Mouse (Mus musculus): ENCODE results near the gene Lrrc3c.
"Not testable (repeated sequence)": the region's sequence is repeated elsewhere in the genome, so short reads cannot be mapped to it uniquely, and the experiment has no call there.

Lrrc3c gene

DNA sequence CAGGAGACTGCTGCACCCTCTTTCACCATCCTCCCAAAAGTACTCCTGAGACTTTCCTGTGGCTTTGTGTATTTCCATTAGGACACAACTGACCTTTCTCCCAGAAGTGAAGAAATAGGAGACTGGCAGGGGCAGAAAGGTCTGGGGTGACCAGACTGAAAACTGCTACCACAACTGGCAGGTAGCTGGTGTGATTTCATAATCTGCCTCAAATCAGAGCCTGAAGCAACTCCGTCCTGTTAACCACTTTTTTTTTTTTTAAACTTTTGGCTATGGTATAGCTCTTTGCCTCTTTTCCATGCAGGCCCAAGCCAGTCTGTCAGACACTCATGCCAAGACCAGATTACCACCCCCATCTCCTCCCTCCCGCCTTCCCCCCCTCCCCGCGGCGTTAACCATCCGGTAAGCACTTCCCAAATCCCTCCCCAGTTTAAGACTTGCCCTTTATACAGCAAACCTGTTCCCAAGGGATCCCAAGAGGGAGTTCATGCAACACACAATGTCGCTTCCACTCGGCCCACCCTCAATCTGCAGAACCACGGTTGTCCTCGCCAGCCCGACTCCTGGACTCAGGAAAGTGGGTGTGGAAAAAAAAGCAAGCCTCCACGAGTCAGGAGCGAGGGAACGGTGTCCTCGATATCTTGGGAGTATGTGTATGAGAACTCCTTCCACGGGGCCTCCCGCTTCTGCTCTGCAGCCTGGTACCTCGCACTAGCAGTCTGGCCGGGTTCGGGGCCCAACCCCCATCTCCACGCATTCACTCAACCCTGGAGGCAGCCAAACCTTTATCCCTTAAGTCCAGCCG lies 11.8 kb upstream of the Lrrc3c start:
- DNase-seq (ENCODE audit: low read depth), result peak; percentile 28

- DNase-seq (ENCODE audit: low read depth), result peak; percentile 98
Observed at GRCm38 (mm10) chr11:98586892-98587563, 11.1 kb upstream of the Lrrc3c start, which contains the start of gene Ormdl3. Gene Ormdl3, minus strand, starts transcription at chr11:98587368.

DNA sequence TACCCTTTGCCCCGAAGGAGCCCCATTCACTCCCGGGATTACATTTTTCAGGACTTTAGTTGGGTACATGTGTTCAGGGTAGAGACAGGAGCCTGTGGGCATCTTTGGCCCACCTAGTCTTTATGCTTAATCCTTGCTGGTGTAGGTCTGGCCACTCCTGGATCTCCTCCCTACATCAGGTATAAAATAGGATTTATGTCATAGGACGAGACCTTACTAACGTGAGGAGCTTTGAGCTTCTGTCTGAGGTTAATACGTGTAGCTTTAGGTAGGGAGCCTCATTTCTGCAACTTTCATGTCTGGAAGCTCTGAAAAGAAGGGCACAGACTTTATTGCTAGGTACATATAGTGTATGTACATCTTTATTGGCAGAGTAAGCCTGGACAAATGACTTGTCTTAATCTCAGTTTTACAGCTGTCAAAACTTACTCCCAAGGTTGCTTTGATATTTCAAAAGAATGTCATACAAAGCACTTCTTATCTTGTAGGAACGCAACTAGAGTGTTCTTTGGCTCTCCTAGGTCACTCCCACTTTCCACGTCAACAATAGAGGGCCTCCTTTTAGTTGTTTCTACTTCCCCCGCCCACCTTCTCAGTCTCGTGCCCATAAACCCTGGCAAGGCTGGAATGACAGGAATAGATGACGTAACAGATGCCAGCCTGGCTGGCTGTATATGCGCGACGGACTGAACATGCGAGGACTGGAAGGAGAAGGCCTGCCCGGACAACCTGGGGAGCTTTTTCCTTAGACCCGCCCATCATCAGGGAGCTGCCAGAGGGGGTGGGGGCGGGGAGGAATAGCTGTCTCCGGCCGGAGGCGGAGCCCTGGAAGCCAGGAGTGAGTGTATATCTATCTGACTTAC lies 10.2 kb upstream of the Lrrc3c start:
- peak; percentile 89 for DNase-seq (ENCODE audit: low read depth)

DNA sequence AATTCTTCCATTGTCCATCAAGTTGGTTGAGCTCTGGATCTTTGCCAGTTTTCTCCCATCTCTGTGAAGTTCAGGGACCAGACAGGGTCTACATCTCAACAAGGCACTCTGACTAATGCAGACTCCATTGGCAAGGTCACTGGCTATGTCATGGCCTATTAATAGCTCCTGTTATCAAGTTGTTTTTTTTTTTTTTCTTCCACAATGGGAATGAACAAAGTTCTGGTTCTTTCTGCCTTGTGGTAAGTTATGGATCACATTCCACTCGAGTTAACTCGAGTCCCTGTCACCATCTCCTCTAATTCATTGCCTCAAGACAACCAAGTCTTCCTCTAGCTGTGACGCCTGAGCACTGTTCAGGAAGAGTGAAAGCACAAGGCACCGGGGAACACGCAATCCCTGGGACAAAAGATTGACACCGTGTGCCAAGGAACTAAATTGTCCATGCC lies 9.2 kb upstream of the Lrrc3c start:
- DNase-seq (ENCODE audit: low read depth), result peak; percentile 27

DNA sequence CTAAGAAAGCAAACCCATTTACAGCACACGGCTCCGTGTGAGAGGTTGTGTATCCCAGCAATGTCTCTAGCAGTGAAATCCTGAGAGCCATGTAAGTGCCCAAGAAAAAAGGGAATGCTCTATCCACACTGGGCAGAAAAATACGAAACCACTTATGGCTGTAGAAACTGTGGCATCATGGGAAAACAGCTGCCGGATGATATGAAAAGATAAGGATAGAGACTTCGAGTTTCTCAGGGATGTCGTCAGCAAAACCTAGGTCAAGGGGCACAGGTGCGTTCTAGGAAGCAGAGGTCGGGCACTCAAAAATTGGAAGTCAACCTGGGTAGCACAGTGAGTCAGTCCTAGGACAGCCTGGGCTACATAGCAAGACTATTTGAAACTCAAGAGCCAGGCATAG lies 8.8 kb upstream of the Lrrc3c start:
- DNase-seq (ENCODE audit: low read depth), result no peak

- DNase-seq (ENCODE audit: low read depth), result no peak
Observed at GRCm38 (mm10) chr11:98590548-98591445, 7.3 kb upstream of the Lrrc3c start.

GRCm38 (mm10) chr11:98595021-98595420 lies 3.1 kb upstream of the Lrrc3c start:
- DNase-seq (ENCODE audit: low read depth), result peak; percentile 76

- DNase-seq (ENCODE audit: low read depth), result no peak
Observed at GRCm38 (mm10) chr11:98595473-98595872, 2.6 kb upstream of the Lrrc3c start.

DNA sequence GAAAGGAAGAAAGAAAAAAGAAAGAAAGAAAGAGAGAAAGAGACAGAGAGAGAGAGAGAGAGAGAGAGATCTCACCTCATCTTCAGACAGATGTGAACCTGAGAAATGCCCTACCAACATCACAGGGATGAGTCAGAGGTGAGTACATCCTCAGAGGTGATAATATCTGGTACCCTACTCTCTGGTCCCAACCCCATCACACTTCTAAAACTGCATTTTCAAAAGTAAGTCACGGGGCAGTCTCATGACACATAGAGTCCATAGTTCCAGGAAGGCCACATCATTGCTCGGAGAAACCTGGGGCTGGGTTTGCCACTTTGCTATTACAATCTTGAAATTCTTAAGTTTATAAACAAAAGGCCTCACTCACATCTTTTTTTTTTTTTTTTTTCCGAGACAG lies 2.1 kb upstream of the Lrrc3c start:
- peak; percentile 76 for DNase-seq (ENCODE audit: low read depth)

DNA sequence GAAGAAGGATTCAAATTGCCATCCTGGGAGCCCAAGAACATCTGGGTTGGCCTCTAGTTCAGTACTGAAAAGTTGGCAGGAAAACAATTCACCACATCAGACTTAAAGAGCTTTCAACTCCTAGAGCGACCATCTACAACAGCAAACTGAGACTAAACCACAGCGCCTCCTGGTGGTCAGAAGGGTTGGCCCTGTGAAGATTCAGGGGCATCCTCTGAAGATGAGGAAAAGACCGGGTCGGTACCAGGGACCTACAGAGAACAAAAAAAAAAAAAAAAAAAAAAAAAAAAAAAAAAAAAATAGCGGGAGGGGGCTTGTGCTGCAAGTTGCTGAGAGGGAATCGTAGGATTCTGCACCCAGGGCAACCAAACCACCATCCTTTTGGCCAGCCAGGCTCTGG lies 728 bp upstream of the Lrrc3c start:
- peak; percentile 94 for DNase-seq (ENCODE audit: low read depth)

- no peak for DNase-seq (ENCODE audit: low read depth)
Observed at GRCm38 (mm10) chr11:98598851-98599290, 780 bp downstream of the Lrrc3c start.

DNA sequence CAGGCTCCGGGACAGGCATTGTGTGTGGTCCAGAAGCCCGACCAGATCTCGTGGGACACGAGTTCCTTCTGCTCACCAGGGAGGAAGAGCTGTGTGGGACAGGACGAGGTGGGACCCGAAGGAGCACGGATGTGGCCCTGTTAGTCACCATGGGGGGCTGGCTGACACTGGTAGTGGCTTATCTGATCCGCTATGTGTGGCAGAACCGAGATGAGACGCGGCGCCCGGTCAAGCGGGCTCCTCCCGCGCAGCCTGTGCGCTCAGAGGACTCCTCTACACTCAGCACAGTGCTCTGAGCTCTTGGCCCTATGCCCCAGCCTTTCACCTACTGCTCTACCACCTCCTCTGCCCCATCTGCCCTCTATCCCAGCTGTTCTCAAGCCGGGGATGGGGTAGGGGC lies 1.2 kb downstream of the Lrrc3c start:
- no peak for DNase-seq (ENCODE audit: low read depth)

- DNase-seq (ENCODE audit: low read depth), result peak; percentile 77
Observed at GRCm38 (mm10) chr11:98602090-98602690, 4.1 kb downstream of the Lrrc3c start.

GRCm38 (mm10) chr11:98603953-98604352 lies 5.9 kb downstream of the Lrrc3c start:
- DNase-seq (ENCODE audit: low read depth), result peak; percentile 56

DNA sequence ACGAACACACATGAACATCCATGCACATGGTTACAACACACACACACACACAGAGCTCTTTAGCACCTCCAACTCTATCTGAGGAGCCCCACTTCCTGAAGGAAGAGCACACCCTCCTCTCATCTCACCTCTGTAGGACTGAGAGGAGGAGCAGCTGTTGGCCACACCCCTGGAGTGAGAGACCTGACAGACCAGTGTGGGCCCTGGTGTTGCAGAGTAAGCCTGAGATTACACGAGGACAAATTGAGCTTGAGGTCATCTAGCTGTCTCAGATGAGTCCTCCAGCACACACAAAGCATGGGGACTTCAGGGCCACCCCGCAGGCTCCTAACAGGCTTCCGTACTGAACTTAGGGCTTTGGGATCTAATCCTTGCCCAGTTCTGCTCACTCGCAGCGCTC lies 6.8 kb downstream of the Lrrc3c start:
- DNase-seq (ENCODE audit: low read depth), result peak; percentile 7

DNA sequence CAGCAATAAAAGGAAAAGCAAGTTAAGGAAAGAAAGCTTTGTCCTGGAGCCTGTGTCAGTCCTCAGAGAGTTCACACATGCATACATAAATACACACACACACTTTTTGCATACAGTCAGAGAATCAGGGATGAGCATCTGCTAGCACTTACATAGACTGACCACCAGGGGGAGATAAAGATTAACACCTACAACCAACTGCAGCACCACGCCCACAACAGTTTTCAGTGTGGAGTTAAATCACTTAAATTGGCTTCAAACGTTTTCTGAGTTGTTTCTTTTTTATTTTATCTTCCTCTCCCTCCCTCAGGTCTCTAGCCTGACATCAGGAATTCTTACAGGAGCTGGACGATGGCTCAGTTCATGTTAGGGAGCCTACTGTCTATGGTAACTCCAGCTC lies 8.7 kb downstream of the Lrrc3c start:
- peak; percentile 84 for DNase-seq (ENCODE audit: low read depth)

GRCm38 (mm10) chr11:98620791-98621190 lies 22.7 kb downstream of the Lrrc3c start:
- no peak for DNase-seq (ENCODE audit: low read depth)

GRCm38 (mm10) chr11:98623981-98624380 lies 25.9 kb downstream of the Lrrc3c start:
- not testable (repeated sequence) for DNase-seq (ENCODE audit: low read depth)

DNA sequence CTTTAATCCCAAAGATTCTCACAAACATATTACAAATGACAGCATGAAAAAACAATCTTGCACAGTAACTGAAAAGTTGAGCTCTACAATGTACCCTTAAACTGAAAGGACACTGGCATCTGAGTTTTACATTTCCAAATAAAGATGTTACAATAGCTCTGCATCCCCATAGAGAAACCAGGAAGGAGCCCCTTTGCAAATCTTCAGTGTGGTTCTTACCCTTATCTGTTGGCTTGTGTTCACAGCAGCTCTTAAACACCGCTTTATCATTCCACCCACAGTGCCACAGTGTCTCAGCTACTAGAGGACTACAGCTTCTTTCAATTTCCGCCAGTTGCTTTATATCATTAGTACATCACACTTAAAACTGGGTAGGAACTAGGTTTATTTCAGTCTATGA lies 26.3 kb downstream of the Lrrc3c start:
- not testable (repeated sequence) for DNase-seq (ENCODE audit: low read depth)

DNA sequence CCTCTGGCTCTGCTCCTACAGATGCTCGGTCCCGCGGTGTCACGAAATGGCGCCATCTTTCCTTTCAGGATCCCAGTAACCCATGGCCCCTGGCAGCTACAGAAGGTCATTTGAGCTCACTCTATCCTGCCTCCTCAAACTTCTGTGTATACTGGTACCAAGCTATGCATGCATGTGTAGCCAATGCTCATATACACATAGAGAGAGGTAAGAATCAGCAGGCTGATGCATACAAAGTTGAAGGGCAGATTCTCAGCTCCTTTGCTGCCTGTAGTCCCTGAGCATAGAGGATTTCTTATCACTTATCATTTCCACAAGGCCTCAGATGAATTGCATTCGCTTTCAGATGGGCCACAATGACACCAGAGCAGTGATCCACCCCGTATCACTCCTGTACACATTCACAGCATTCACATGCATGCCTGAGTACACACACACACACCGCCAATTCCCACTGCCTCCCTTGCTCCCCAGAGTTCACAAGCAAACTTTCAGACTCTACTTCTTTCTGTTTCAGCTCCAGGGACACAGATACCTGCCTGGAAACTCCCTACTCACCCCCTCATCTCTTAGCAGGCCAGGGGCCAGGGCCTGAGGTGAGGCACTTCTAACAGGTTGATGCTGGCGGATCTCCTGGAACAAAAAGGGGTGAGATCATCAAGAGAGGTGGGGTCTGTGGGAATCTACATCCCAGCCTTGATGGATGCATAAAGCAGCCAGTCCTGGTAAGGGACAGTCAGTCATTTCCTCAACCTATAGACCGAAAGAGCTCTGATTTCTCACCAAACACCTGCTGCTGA lies 27.7 kb downstream of the Lrrc3c start, which contains the start of the genes Gm12355 and Gsdma3:
Gene Gm12355, minus strand, starts transcription at position 51 of the 800 bp plus-strand sequence.
Gene Gsdma3, plus strand, starts transcription at position 750 of the 800 bp plus-strand sequence.
- no peak for DNase-seq (ENCODE audit: low read depth)
